Mouse (Mus musculus) brain, embryonic 14.5 days (tissue): ENCODE results near the gene Pim1.

Experiments used
- CTCF ChIP-seq: fragments of 200-500 bp; IDR thresholded peaks from 2 replicates; pipeline ENCODE4 v1.5.1; 2012; ENCODE audit warnings: inconsistent platforms, mild to moderate bottlenecking, moderate library complexity, borderline replicate concordance; ENCODE audit not compliant: insufficient read depth, insufficient read length; ENCODE audit errors: extremely low read depth
- POLR2A ChIP-seq: fragments of 200-500 bp; IDR thresholded peaks from 2 replicates; pipeline ENCODE4 v1.6.1; 2012; ENCODE audit warnings: mild to moderate bottlenecking, inconsistent platforms, borderline replicate concordance; ENCODE audit not compliant: poor library complexity, insufficient read depth, insufficient read length, severe bottlenecking; ENCODE audit errors: extremely low read depth

- TF ChIP-seq POLR2A (peak; percentile 94), CTCF (peak; percentile 21; the same call in 1 of the 2 replicates)
Measured at GRCm38 (mm10) chr17:29490713-29491581, at the start of gene Pim1.
